Mouse (Mus musculus) heart, adult 2 months (tissue): ENCODE data around the gene Vps45.

Experiments
- CTCF ChIP-seq: fragments of 200-600 bp; IDR thresholded peaks from 2 replicates; pipeline ENCODE4 v1.8.1; 2022; ENCODE audit warnings: antibody characterized with exemption, mild to moderate bottlenecking, moderate library complexity
- EP300 ChIP-seq: fragments of 200-500 bp; IDR thresholded peaks from 2 replicates; pipeline ENCODE4 v1.6.1; 2011; ENCODE audit warnings: low read depth, low read length, control low read depth; ENCODE audit not compliant: insufficient read depth
- POLR2A ChIP-seq: fragments of 200-500 bp; IDR thresholded peaks from 2 replicates; pipeline ENCODE4 v1.6.1; 2011; ENCODE audit warnings: mild to moderate bottlenecking, low read depth, low read length, control low read depth; ENCODE audit not compliant: insufficient read depth

GRCm38 (mm10) chr3:96102100-96102872 lies 44.0 kb upstream of the Vps45 start:
- TF ChIP-seq CTCF = no peak
- TF ChIP-seq POLR2A = no peak
- no peak for TF ChIP-seq EP300
